Mouse (Mus musculus): Measurements from ENCODE around the gene Zfp536. TPM values are rescaled to one million over a fixed set of nuclear protein-coding genes. Genes with fewer than 3 reads are reported as not detected.

Gene Zfp536
- polyA plus RNA-seq, 1 experiment: not detected

GRCm38 (mm10) chr7:37733996-37734395 lies 39.4 kb downstream of the Zfp536 start:
- no peak for TF ChIP-seq GATA1 (IDR thresholded peaks at IDR 0.05; ENCODE audit: low read length)

- TF ChIP-seq GATA1 (IDR thresholded peaks at IDR 0.05; ENCODE audit: low read length): no peak
These were observed 40.7 kb downstream of the Zfp536 start for GRCm38 (mm10) chr7:37732741-37733140.

- no peak for TF ChIP-seq GATA1 (IDR thresholded peaks at IDR 0.05; ENCODE audit: low read length)
These were observed 45.7 kb downstream of the Zfp536 start for GRCm38 (mm10) chr7:37727746-37728145.

DNA sequence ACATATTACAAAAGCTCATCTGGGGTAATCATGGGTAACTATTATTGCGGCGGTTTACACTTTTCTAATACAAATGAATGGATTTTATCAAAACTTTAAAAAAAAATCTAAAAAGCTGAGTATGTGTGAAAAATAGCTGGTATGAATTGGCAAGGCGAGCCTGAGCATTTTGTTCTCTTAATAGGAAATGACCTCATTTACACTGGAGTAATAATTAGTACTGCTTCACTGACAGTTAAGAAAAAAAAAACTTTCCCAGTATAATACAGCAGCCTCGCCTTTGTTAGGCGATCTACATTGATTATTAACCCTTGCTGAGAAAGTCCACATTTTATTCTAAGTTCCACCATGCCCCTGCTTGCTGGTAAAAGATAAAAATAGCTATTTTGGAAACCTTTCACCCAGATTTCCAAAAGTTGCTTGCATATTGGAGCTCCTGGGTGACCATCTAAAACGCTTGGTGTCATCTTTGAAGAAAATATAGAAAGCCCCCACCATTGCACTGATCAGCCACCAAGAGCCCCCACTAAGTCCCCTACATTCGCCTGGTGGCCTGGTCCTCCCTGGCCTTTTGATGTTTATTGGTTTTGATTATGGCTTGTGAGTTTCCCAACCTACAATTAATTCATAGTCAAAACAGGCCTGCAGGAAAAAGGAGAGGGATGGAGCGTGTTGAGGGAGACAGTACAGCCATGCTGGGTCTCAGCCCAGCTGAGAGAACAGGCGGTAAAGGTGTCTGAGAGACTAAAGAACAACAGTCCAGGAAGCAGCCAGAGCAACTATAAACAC lies 49.2 kb downstream of the Zfp536 start:
- no peak for TF ChIP-seq GATA1 (IDR thresholded peaks at IDR 0.05; ENCODE audit: low read length)

- TF ChIP-seq GATA1 (IDR thresholded peaks at IDR 0.05; ENCODE audit: low read length): no peak
These were observed 50.2 kb downstream of the Zfp536 start for GRCm38 (mm10) chr7:37723191-37723592.

DNA sequence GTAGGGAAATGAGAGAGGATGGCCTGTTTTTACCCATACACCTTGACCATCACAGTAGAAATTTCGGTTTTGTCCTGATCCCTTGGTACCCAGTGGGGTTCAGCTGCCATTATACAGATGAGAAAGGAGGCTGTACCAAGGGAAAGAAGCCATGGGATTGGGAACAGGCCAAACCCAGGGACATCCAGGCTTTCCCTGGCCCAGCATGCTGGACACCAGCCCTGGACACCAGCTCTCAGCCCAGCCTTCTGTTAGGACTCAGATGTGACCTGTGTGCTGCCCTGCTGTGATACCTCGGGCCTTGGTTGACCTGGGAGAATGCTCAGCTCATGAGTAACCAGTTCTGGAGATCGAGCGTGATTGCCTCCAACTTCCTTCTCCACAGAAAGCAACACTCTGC lies 51.8 kb downstream of the Zfp536 start:
- TF ChIP-seq GATA1 (IDR thresholded peaks at IDR 0.05; ENCODE audit: low read length): no peak

DNA sequence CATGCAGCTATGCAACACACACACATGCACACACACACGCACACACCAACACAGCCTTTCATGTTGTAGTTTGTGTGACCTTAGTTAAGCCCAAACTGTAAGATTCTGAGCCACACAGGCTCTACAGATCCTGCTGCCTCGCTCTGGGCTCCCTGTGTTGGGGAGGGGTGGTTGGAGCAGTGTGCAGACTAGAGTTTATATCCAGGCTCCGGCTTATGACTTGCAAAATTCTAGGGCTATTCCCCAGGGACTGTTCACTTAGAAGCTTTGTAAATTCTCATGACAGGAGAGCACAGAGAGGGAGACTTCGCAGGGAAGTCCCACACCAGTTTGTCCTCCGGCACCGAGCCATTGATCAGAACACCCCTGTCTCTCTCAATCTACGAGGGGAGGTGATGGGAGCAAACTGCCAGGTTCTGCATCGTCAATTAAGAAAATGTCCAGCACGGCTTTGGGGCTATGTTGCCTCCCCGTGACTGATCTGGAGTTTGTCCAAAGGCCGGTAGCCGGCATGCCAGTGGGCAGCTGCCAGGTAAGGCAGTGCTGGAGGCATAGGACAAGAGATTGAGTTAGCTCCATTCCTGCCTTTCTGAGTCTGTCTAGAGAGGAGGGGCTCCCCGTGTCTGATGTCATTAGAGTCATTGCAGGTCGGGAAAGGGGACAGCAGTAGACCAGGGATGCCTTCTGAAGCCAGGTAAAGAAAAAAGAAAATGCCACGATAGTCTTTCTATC lies 54.6 kb downstream of the Zfp536 start:
- TF ChIP-seq GATA1 (IDR thresholded peaks at IDR 0.05; ENCODE audit: low read length): no peak

- no peak for TF ChIP-seq GATA1 (IDR thresholded peaks at IDR 0.05; ENCODE audit: low read length)
These were observed 56.4 kb downstream of the Zfp536 start for GRCm38 (mm10) chr7:37717071-37717470.

GRCm38 (mm10) chr7:37716626-37717025 lies 56.8 kb downstream of the Zfp536 start:
- TF ChIP-seq GATA1 (IDR thresholded peaks at IDR 0.05; ENCODE audit: low read length): no peak

- TF ChIP-seq GATA1 (IDR thresholded peaks at IDR 0.05; ENCODE audit: low read length): no peak
These were observed 69.0 kb downstream of the Zfp536 start for GRCm38 (mm10) chr7:37704464-37704863.

GRCm38 (mm10) chr7:37695066-37695465 lies 78.4 kb downstream of the Zfp536 start:
- TF ChIP-seq GATA1 (IDR thresholded peaks at IDR 0.05; ENCODE audit: low read length): no peak

DNA sequence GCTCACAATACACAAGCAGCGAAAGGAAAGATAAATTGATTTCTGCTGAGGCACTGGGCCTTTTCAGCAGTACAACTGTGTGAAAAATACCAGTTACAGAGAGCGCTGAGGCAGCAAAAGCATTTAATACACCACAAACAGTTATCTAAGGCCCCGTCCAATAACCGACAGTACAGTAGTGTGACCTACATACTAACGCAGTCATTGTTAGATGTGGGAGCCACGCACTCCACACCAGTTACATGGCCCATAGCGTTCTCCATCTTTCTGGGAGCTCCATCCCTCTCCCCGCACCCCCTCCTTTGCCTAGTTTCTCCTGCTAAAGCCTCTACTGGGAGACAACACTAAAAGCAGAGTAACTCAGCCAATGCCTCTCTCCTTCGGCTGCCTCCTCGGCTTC lies 82.8 kb downstream of the Zfp536 start:
- TF ChIP-seq GATA1 (IDR thresholded peaks at IDR 0.05; ENCODE audit: low read length): no peak

DNA sequence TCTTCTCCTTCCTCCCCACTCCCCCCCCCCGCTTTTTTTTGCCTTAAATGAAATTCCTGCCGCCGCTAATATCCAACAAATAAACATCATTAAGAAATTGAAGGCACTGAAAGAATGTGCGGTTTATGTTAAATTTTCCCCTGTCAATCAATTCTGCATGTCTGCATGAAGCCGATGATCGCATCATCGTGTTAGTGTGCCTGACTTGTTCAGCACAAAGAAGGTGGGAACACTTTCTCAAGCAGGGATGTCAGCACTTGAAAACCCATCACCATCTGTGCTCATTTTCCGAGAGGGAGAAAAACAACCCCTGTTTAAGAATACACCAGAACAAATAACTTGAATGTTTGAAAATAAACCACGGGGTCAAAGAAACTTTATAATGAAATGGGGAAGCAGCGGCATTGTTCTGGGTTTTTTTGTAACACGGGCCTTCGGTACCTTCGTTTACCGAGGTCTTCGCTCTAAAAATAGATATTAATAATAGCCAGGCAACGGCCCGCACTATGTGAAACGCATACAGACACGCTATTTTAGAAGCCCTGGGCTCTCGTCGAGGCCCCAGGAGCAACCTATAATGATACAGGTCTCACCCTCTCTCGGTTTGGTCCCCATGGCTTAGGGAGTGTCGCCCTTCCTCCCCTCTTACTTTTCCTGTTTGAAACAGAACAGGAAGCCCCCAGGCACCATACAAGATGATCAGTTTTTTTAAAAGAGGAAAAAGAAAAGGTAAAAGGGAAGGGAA lies 83.7 kb downstream of the Zfp536 start:
- no peak for TF ChIP-seq GATA1 (IDR thresholded peaks at IDR 0.05; ENCODE audit: low read length)

- no peak for TF ChIP-seq GATA1 (IDR thresholded peaks at IDR 0.05; ENCODE audit: low read length)
These were observed 84.3 kb downstream of the Zfp536 start for GRCm38 (mm10) chr7:37689107-37689511.

DNA sequence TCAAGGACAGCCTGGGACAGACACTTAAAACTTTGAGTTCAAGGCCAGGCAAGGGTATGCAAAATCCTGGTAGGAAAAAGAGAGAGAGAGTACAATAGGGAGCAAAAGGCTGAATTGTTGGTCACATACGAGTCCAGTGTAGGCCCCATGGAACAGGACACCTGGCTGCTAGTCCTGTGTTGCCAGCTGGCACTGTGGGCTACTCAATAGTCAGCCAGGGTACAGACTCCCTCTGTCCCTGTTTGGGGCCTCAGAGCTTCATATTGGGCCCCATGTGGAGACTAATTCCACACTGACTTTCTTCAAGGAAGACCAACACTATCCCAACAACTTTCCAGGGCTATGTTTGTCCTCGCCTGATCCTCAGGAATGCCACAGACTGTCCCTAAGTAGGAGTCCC lies 87.1 kb downstream of the Zfp536 start:
- TF ChIP-seq GATA1 (IDR thresholded peaks at IDR 0.05; ENCODE audit: low read length): no peak

DNA sequence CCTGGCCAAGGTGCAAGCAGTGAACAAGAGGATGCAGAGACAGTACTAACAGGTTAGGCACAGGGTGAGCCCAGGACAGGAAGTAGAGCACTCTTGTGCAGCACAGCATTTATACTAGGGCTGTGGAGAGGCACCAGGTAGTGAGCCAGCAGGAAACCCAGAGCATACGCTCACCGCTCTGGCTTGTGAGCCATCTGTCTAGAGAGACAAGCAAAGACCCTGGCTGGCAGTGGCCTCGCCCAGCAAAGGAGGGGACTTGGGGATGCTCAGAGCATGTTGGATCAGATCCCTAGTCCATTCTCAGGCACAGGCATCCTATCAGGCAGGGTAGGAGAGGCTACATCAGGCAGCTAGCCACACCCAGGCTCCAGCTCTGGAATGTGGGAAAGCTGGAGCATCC lies 88.2 kb downstream of the Zfp536 start:
- no peak for TF ChIP-seq GATA1 (IDR thresholded peaks at IDR 0.05; ENCODE audit: low read length)
